Mouse (Mus musculus): ENCODE results near the gene Clic1.

The Clic1 gene

DNA sequence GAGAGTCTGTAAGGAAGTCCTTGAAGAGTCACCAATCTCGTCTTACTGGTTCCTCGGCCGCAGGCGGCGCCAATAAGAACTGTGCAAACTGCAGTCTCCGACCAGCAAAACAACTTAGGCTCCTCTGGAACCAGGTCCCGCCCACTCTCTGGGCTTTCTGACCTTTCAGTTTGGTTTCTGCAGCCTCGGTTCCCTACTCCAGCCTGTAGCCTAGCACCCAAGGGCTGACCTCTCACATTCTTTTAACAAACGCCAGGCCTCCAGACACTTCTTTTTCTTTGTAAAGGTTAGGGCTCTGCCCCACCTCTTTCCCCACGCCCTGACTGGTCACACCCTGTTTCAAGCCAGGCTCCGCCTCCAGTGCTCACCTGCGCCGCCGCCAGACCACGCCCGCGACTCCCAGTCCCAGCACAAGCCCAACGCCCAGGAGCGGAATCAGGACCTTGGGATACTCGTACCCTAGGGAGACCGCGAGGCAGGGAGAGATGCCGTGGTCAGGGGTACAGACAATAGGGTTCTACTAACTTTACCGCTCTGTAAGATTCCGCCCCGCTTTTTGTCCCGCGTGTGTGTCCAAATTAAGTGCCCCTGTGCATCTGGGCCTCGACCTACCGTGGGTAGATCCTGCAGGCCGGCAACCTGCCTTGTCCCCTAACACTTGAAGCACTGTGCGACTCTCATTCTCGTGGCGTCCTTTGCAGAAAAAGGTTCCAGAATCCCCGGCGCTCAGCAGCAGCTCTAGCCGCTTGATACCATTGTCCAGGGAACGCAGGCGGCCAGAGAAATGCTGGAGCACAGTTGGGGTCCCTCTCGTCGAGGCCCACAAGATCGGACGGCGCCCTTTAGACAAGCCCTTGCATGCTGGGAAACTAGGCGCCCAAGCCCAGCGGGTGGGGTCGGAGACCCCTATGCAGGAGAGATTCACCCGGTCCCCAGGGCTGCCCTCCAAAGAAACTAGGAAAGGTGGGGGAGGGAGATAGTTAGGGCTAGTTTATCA, 15.5 kb downstream of the Clic1 start, which contains the start of gene Ly6g6c:
Gene Ly6g6c, plus strand, starts transcription at position 438 of the 997 bp plus-strand sequence.
- no peak for DNase-seq (ENCODE audit: low spot score in 2 of 2)

DNA sequence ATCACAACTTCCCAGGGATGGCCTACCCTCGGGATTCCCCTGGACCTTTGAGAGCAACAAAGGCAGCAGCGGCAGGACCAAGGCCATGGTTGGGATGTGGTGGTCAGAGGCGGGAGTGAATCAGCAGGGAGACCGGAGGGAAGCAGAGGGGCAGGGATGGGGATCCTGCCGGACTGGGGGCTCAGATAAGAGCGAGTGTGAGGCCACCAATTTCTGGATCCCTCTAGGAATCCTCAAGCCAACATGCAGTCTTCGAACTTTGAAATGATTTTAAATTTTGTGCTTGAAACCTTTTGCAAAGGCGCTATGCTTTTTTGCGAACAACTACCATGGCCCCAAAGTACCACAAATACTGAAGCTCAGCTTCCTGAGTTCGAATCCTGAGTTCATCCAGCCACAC, 16.3 kb downstream of the Clic1 start, which contains the start of gene Mpig6b:
Gene Mpig6b, minus strand, starts transcription at position 101 of the 400 bp plus-strand sequence.
- DNase-seq (ENCODE audit: low spot score in 2 of 2): no peak

DNA sequence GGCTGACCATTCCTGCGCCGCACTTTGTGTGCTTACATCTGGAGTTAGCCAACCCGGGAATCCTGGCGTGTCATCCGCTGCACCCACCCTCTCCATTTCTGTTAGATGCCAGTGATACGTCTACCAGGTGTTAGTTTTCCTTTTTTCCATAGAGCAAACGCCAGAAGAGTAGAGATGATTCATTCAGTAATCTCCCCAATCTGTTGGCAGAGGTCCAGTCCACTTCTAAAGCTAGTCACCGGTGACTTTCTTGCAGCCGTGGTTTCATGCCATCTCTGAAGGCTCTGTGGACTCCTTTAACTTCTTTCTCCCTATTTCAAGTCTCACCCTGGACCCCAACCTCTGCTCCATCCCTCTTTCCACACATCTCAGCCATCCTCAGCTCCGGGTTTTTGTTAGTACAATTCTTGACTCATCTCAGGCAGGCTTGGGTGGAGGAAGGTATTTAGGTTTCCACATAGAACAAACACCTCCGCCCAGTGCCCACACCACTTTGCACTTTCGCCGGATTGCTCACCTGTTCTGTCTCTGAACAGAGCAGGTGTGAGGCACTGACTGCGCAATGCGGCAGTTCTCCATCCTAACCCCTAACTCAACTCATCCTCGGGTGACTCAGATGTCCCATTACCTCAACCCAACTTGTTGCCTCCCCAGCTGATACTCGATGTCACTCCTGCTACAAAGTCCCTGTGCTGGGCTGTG, 18.6 kb downstream of the Clic1 start:
- DNase-seq (ENCODE audit: low spot score in 2 of 2): no peak

DNA sequence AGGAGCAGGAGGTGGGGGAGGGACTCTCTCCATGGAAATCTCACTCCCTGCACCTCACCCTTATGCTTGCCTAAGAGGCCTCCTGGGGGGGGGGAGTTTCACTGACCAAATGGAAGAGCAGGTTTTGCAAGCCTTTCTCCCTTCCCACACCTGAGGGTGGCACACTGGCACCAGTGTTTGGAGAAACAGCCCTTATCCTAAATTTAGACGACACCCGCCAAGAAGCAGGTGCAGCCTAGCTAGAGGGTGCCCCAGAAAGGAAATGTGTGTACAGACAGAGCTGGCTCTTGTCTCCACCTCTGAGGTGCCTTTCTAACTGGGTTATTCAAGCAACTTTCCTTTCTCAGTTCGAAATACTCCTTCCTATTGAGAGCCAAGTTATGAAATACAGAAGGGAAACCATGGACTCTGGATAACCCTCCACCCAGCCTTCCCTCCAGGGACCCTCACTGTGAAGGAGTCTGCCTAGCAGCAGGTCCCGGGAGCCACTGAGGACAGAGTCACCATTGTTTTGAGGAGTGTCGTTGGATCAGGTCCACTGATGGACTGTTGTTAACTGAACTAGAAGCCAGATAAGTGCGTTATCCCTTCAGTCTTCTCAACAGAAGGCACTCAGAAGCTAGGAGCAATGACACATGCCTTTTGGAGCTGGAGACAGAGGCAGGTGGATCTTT, 20.9 kb downstream of the Clic1 start:
- no peak for DNase-seq (ENCODE audit: low spot score in 2 of 2)

DNA sequence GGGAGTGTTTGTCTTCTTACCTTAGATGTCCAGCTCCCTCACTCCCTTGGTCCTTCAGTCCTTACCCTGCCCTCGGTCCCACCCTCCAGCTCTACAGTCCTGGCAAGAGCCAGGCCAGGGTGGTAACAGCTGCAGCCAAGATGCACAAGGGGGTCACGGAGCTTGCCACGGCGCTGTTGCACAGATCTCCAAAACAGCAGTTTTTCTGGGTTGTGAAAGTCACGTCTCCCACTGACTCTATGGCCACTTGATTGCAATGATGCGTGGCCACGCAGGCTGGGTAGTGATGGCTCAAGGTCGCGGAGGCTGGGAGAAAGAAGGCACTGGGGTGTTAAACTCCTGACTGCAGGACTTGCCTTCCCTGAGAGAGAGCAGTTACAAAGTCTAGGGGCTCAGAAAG, 21.7 kb downstream of the Clic1 start:
- DNase-seq (ENCODE audit: low spot score in 2 of 2): no peak

DNA sequence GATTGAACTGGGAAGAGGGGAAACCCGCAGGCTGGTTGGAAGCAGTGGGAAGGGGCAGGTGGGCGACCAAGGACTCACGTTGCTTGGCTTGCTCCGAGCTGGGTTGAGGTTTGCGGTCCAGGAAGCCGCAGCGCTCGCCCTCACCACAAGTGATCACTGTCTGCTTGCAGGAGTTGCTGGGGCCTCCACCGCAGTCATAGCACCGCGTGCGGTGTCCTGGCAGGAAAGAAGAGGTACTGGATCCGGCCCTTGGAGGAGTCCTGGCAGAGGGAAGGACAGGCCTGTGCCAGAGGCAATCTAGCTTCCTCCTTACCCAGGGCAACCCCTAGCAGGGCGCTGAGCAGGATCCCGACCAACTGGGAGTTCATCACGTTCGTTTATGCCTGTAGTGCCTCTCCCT, 24.3 kb downstream of the Clic1 start:
- no peak for DNase-seq (ENCODE audit: low spot score in 2 of 2)

DNA sequence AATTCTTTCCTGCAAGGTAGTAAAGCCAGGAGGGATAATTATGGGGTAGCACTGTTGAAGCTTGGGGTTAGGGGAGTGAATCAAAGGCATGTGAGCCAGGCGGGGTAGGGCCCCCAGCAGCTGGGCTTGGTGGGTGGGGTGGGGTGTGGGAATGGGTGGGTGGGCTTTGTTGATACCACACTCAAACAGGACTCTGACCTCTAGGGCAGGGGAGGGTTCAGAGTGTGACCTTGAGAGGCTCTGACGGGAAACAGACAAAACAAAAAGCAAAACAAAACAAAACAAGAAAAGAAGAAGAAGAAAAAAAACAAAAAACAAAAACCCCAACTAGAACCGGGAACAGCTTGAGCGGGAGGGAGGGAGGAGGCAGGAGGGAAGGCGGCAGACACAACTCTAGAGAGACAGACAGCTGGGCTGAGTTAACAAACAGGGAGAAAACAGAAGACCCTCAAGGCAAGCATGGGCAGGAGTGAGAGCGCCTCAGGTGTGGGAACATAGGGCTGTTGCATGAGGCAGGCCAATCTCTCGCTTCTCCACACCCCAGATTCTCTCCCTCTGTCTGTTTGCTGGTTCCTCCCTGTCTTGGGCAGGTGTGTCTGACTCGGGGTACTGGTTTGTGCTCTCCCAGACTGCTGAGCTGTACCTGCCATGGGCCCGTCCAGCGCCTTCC, 26.9 kb downstream of the Clic1 start, which contains the start of gene Ly6g6e:
Gene Ly6g6e, plus strand, starts transcription at position 396 of the 670 bp plus-strand sequence.
- no peak for DNase-seq (ENCODE audit: low spot score in 2 of 2)

DNA sequence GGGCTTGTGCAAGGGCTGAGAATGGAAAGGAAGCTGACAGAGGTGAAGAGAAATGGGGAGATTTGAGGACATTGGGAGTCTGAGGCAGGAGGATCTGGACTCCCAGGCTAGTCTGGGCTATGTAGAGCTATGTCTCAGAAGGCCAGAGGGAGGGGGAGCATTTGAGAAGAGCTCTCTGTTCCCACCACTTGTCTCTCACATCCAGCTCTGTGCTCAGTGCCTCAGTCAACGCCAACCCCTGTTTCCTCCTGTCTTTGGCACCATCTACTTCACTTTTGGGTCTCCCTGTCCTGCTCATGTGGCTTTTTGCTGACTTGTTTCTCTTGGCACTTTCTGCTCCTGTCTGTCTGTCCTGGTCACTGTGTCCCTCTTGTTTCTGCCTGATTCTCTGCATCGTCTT, 27.5 kb downstream of the Clic1 start:
- DNase-seq (ENCODE audit: low spot score in 2 of 2): no peak

DNA sequence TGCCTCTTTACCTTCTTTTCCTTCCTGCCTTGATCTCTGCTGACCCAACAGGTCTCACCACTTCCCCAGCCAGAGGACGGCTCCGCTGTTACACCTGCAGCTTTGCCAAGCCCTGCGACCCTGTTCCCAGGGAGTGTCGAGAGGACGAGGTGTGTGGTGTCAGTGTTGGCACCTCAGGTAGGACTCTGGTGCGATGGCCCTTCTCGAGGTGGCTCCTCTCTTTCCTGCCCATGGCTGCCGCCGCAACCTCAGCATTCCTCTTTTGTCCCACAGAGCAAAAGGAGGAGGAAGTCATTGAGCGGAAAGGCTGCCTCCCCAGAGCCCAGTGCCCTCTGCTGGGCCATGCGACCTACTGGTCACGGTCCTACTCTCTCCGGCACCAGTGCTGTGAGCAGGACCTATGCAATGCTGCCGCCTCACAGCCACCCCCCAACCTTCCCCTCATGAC, 28.0 kb downstream of the Clic1 start, which contains the start of gene Ly6g6d:
Gene Ly6g6d, minus strand, starts transcription at position 280 of the 448 bp plus-strand sequence.
- DNase-seq (ENCODE audit: low spot score in 2 of 2): no peak

DNA sequence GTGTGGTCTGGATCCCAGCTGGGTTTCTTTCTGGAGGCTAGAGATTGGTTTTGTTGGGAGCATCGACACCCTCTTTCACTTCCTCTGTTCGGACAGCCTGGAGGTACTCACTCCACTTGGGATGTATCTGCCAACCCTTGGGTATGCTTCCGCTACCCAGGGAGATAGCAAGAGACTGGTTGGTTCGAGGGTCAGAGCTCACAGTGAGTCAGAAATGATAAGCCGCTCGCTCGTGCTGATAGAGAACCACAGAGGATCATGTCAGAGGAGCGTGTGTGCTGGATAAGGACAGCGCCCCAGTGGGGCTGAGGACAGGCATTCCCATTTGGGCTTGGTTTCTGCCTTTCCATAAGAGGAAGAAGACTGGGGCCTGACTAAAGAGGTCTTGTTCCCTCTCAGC, 30.0 kb downstream of the Clic1 start:
- no peak for DNase-seq (ENCODE audit: low spot score in 2 of 2)

DNA sequence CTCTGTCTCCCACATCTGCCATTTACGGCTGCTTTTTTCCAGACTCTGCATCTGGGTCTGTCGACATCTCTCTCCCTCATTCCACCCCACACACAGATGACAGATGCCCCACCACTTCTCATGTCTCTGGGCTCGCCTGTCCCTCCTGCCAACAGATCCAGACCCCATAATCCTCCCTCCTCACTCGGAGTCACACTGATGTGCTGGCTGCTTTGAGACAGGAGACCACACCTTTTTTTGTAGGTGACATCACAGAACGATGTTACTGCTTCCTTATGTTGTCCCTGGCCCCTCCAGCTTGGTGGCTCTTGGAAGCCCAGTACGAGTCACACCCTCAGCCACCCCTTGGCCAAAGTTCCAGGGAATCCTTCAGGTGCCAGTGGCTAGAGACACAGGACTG, 30.5 kb downstream of the Clic1 start:
- no peak for DNase-seq (ENCODE audit: low spot score in 2 of 2)

DNA sequence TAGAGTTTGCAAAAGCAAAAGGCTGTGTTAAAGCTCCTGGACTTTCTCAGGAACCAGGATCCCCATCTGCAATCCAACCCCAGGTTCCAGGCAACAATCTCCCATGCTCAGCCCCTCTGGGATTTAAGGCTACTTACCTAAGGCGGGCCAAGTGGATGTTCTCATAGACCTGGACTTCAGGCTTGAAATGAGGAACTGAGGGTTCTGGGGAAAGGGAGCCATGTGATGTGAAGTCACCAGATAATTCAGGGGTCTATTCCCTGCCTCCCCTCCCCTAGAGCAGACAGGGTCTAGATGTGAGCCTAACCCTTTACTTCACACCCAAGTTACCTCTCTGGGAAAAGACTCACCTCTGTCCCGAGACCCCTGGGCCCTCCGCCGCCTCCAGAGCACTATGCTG, 30.9 kb downstream of the Clic1 start:
- DNase-seq (ENCODE audit: low spot score in 2 of 2): no peak

DNA sequence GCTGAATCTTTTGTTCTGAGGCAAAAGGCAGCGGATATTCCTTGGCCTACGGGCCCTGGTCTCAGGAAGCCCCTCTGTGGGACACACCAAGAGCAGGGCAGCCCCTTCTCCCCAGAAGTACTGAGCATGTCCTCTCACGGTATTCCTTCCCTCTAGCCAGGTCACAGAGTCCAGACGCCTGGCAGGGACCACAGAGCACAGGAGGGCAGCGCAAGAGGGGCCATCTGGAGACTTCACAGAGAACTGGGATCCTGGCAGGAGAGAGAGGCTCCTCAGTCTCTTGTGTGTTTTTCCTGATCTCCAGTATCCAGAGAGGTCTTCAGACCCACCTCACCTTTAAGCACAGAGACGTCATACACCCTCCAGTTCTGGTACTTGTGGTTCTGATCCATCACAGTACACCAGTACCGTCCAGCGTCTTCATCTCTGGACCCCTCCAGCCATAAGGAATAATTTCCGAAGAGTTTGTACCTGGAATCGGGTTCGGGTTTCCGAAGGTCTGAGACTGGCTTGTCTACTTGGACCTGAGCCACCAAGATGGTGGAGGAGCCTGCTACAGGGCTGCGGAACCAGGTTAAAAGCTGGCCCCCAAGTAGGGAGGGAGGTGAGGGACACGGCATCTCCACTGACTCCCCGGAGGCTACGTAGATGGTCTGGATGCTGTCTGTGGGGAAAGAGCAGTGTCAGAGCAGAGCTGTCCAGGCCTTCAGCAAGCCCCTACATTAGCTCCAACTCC, 33.2 kb downstream of the Clic1 start:
- DNase-seq (ENCODE audit: low spot score in 2 of 2): no peak

DNA sequence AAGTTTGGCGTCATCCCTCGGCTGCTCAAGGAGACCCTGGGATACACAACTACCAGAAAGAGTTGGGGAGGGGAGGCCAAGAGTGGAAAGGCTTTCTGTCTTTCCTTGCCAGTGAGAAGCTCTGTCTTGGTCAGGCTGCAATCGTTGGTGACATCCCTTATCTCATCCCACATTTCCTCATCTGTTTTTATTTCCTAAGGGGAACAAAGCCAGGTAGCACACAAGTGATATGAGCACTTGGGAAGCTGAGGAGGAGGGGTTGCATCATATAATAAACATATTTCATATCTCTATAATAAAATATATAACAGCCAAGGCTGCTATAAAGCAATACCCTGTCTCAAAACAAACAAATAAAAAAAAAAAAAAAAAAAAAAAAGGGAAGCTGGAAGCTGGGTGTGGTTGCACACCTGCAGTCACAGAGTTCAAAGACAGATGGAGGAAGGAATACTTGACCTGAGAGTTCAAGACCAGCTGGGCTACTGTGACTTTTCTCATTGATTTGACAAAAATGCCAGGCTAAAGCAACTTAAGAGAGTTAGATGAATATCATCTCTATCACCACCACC, 34.2 kb downstream of the Clic1 start:
- DNase-seq (ENCODE audit: low spot score in 2 of 2): no peak

DNA sequence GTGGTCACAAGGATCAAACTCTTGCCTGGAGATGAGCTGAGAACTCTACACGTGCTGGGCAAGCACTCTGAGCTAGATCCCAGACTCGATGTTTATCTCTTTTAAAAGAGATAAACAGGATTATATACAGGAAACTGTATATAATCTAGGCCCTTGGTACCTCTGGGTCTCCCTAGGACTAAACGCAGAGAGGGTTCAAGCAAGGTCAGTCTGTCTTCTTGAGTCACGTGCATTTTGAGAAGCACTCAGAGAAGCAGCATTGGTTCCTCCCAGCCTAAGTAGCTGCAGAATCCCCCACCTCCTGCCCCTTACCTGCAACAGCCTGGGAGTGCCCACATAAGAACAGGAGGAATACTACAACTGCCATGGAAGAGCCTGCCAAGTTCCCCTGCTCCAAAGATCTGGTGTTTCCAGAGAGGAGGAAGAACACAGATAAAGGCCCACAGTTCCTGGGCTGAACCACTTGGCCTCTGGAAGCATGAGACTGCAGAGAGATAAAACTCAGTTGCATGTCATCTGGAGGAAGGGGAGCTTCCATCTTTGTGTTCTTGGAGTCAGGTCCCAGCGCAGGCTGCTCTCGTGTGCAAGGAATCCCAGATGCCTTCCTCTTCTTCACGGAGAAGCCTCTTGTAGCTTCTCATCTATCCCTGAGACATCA, 35.6 kb downstream of the Clic1 start, which contains the start of gene Ly6g6f:
Gene Ly6g6f, minus strand, starts transcription at position 403 of the 658 bp plus-strand sequence.
- DNase-seq (ENCODE audit: low spot score in 2 of 2): no peak

DNA sequence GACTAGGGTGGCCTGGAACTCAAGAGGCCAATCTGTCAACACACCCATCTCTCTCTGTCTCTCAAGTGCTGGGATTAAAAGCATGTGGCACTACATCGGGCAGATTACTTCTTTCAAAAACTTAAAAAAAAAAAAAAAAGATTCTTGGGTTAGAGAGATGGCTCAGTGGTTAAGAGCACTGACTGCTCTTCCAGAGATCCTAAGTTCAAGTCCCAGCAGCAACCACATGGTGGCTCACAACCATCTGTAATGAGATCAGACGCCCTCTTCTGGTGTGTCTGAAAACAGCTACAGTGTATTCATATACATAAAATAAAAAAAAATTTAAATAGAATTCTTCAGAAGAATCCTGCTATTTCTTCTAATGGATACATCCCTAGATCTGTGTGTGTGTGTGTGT, 38.4 kb downstream of the Clic1 start:
- DNase-seq (ENCODE audit: low spot score in 2 of 2): no peak

DNA sequence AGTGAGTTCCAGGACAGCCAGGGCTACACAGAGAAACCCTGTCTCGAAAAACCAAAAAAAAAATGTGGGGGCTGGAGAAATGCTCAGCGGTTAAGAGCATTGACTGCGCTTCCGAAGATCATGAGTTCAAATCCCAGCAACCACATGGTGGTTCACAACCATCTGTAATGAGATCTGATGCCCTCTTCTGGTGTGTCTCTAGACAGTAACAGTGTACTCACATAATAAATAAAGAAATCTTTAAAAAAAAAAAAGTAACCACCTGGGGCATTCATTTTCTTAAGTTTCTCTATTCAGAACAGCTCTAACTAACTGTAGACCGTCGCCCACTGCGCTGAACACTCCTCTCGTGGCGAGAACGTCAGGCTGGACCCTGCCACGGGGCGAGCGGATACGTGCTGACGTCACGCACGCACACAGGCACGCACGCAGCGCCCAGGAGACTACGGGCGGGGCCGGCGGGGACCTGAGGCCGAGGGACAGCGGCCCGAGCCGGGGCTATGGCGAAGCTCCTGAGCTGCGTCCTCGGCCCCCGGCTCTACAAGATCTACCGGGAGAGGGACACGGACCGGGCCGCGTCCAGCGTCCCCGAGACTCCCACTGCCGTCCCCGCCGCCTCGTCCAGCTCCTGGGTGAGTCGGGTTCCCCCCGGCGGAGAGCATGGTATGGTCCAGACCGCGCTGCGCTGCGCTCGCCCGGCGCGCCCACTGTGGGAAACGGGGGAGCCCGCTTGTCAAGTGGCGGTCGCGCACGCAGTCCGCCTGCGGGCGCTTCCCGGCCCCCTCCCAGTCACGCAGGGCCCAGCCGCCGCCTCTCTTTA, 39.3 kb downstream of the Clic1 start, which contains the start of gene Abhd16a:
Gene Abhd16a, plus strand, starts transcription at position 439 of the 820 bp plus-strand sequence.
- DNase-seq (ENCODE audit: low spot score in 2 of 2): peak; percentile 90 to 93

DNA sequence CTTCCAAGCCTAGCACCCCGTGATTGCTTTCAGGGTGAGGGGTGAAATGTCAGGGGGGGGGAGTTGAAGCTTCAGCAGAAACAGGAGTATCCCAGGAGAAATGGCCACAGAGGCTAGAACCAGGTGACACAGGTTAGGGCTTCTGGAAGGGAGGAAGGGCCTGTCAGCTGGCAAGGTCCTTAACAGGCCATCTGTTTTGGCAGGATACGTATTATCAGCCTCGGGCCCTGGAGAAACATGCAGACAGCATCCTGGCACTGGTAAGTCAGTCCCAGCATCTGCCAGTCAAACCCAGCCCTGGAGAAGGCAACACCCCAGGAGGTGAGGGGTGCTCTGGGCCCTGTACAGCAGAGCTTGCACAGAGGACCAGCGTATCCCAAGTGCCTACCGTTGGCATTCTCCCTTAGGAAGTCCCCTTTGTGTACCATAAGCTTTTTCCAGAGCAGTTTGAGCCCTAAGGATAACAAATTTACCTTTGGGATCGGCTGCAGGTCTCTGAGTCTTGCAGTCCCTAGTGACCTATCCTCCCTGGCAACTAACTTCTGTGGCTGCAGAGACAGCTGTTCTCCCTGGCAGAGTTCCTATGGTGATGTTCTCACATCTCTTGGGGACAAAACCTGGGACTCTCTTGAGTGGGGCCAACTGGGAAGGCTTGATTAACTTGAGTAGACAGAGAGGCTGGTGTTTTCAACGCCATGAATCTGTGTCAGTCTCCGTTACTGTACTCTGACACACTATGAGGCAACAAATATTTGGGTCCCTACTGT, 40.6 kb downstream of the Clic1 start:
- DNase-seq (ENCODE audit: low spot score in 2 of 2): no peak

Data from frontal cortex, postnatal 10 days (tissue).